Mouse (Mus musculus) lung, embryonic 15.5 days (tissue): ENCODE data around the gene Tex45. TPM values are rescaled to one million over a fixed set of nuclear protein-coding genes. Genes with fewer than 3 reads are reported as not detected.

Source experiments
- ATAC-seq: fragments of 200-750 bp; cut with Nextera tagmentation; 2 replicates; pipeline ENCODE4 v1.8.0; 2017; ENCODE audit warnings: moderate number of reproducible peaks, borderline replicate concordance; ENCODE audit not compliant: low FRiP score, low TSS enrichment; ENCODE audit errors: extremely low read depth
- H3K27ac ChIP-seq: fragments of 300-500 bp; sonication (generic); 2 replicates; pipeline ENCODE4 v1.5.1; 2015; ENCODE audit warnings: moderate library complexity, mild to moderate bottlenecking, inconsistent platforms
- H3K27me3 ChIP-seq: fragments of 300-500 bp; sonication (generic); 2 replicates; pipeline ENCODE4 v1.6.1; 2015; ENCODE audit warnings: inconsistent platforms
- H3K36me3 ChIP-seq: fragments of 300-500 bp; sonication (generic); 2 replicates; pipeline ENCODE4 v1.6.1; 2015; ENCODE audit warnings: inconsistent platforms
- H3K4me1 ChIP-seq: fragments of 300-500 bp; sonication (generic); 2 replicates; pipeline ENCODE4 v1.6.1; 2015; ENCODE audit warnings: inconsistent platforms
- H3K4me2 ChIP-seq: fragments of 300-500 bp; sonication (generic); 2 replicates; pipeline ENCODE4 v1.6.1; 2015; ENCODE audit warnings: inconsistent platforms, mild to moderate bottlenecking, moderate library complexity
- H3K4me3 ChIP-seq: fragments of 300-500 bp; sonication (generic); 2 replicates; pipeline ENCODE4 v1.5.1; 2015; ENCODE audit warnings: mild to moderate bottlenecking, inconsistent platforms
- H3K9ac ChIP-seq: fragments of 300-500 bp; sonication (generic); 2 replicates; pipeline ENCODE4 v1.6.1; 2015; ENCODE audit warnings: inconsistent platforms
- H3K9me3 ChIP-seq: fragments of 300-500 bp; sonication (generic); 2 replicates; pipeline ENCODE4 v1.6.1; 2016; ENCODE audit warnings: inconsistent platforms
- WGBS: fragments of 180-500 bp; shearing (Covaris S2); methylation state at CpG from one replicate; pipeline ENCODE4 v1.1.7; 2015; 5-methylcytosine and 5-hydroxymethylcytosine counted together
- polyA plus RNA-seq: library from polyadenylated mRNA; unstranded; fragments of >200 nt; fragmentation: Nextera tagmentation; extraction: Ambion mirVana; gene quantifications from 2 replicates; pipeline ENCODE4 v1.2.1, GENCODE M21; 2015

Tex45 gene
- polyA plus RNA-seq, 1 experiment from 2014 or later = not detected

DNA sequence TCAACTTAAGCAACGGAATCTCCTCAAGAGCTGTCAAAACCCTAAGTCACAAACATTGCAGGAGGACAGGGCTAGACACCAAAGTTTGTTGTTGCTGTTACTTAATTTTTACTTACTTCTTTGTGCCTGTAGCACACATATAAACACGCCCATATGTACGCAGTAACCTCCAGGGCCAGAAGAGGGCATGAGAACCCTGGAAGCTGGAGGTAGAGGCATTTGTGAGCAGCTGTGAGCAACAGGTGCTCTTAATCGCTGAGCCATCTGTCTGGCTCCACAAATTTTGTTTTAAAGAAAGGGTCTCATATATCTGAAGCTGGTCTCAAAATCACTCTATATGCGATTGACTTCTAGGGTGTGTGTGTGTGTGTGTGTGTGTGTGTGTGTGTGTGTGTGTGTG, 6.4 kb upstream of the Tex45 start:
- Histone ChIP-seq H3K9ac (no peak overlapping the region), H3K9me3 (no peaks in the 10 kb centered on the region), H3K4me2 (no peak overlapping the region), H3K36me3 (0 out of 2 replicates have a peak, but pooled peaks cover 3% of the 10 kb centered on the region), H3K27me3 (no peaks in the 10 kb centered on the region), H3K4me1 (peaks cover 6% of the 10 kb centered on the region), H3K4me3 (no peak overlapping the region), H3K27ac (no peak overlapping the region)
- WGBS = 51% methylated on average over 5 of the region's 5 CpGs
- ATAC-seq = no peak

DNA sequence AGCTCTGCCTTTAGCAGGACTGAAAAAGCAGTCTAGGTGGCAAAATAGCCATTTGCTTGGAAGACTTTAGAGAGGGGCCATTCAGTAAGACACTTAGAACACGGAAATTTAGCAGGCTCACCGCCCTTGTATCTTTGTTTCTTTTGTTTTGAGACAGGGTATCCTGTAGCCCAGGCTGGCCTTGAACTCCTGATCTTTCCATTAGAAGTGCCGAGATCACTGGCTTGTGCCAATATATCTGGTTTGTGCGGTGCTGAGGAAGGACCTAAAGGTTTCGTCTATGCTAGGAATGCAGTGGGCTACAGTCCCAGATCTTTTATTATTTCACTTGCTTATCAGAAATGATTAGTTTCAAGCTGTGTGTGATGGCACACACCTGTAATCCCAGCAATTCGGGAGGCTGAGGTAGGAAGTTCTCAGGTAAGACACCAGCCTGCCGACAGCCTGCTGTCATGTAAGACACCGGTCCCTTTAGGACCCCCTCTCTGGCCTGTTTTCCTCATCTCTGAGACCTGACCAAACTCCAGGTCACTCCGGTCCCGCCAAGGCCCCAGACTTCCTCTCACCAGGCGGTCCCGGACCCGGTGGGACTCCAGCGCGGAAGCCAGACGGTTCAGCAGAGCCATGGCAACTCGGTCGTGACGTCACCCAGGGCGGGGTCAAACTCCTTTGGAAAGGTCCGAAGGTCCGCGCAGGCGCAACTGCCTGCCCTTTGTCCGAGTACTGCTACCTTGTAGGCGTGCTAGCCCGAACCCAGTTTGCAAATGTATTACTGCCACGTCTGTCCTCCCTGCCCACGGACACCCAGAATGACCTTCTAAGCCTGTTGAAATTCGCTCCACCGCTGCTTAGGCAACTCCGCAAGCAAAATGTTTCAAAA, 3.4 kb upstream of the Tex45 start, which contains the start of gene Pex11g:
Pex11g (minus strand) TSS at position 675 of the 880 bp plus-strand sequence.
- Histone ChIP-seq H3K27me3 (no peaks in the 10 kb centered on the region), H3K4me1 (peaks cover 6% of the 10 kb centered on the region), H3K36me3 (no peaks in the 10 kb centered on the region), H3K4me3 (peak within 1 kb of the TSS; percentile 51), H3K9ac (peak within 1 kb of the TSS; percentile 48), H3K9me3 (no peaks in the 10 kb centered on the region), H3K27ac (peak within 1 kb of the TSS; percentile 65), H3K4me2 (peak within 1 kb of the TSS; percentile 68)
- WGBS = 4% methylated on average over 32 of the region's 32 CpGs
- ATAC-seq = peak; percentile 95

DNA sequence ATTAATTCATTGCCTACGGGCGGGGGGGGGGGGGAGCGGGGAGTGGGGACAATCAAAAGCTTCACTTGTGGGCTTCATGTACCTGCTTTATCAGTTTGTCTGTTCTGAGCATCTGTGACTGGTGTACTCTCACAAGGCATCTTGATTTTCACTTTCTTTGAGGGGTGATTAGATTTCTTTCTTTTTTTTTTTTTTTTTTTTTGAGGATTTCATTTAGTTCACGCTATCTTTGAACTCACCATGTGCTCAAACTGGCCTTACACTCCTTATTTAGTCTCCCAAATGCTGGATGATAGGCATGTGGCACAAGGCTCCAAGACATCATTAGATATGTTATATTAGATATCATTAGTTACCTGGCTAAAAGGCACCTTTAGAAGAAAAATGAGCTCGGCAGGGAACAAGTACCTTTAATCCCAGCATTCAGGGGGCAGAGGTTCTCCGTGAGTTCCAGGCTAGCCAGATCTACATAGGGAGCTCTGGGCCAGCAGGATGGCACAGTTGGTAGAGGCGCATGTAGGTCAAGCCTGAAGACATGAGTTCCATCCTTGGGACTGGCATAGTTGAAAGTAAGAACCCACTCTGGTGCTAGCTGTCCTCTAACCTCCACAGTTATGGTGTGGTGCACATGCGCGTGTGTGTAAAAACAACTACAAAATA, 2.6 kb upstream of the Tex45 start:
- Histone ChIP-seq H3K36me3 (no peaks in the 10 kb centered on the region), H3K27me3 (no peaks in the 10 kb centered on the region), H3K4me2 (peak overlapping the region; percentile 68), H3K9me3 (no peaks in the 10 kb centered on the region), H3K4me3 (peak overlapping the region; percentile 51), H3K4me1 (peaks cover 6% of the 10 kb centered on the region), H3K27ac (peak overlapping the region; percentile 65), H3K9ac (peak overlapping the region; percentile 48; the same call in 1 of the 2 replicates)
- no peak for ATAC-seq
- WGBS = 49% methylated on average over 9 of the region's 9 CpGs

DNA sequence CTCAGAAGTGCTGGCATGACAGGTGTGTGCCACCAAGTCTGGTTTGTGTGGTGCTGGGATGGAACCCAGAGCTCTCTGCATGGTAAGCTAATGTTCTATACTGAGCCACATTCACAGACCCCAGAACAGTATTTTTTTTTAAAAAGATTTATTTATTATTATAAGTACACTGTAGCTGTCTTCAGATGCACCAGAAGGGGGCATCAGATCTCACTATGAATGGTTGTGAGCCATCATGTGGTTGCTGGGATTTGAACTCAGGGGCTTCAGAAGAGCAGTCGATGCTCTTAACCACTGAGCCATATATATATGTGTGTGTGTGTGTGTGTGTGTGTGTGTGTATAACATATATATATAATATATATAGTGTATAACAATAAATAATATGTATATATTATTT, 1.8 kb upstream of the Tex45 start:
- no peak for ATAC-seq
- Histone ChIP-seq H3K4me1 (peaks cover 6% of the 10 kb centered on the region), H3K9me3 (no peaks in the 10 kb centered on the region), H3K27ac (no peak overlapping the region), H3K27me3 (no peaks in the 10 kb centered on the region), H3K4me3 (no peak overlapping the region), H3K9ac (no peak overlapping the region), H3K36me3 (no peaks in the 10 kb centered on the region), H3K4me2 (no peak overlapping the region)
- WGBS = 85% methylated on average over 1 of the region's 1 CpGs

DNA sequence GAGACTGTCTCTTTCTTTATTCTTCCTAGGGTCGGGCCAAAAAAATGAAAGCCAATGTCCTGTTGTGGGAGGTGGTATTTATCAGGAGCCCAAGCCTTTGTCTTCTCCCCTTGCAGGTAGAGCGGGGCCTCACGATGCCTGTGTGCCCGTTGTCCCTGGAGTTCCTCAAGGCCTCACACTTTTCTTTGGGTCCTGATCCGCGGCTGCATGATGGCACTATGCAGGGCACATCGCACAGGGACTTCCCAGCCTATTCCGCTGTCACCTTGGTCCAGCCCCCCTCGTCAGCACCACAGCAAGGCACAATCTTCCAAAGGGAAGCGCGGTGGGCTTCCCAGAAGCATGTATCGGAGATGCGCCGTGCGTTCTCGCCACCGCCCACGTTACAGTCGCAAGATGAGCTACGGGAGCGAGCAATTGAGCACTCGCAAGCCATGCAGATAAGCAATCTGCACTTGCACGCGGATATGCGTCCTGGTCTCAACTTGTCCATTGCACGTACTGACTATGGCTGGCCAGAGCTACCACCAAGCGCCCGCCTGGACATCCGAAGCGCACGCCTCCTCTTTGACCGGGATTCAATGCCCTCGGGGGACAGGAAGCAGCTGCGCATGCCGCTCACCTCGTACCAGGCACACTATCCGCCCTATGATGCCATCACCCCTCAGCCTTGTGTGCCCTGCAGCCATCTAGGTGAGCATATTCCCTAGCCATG, 5.2 kb downstream of the Tex45 start:
- peak overlapping the region; percentile 17; the same call in 1 of the 2 replicates for H3K4me3 ChIP-seq
- ATAC-seq = no peak; the same call in 1 of the 2 replicates
- peak overlapping the region; percentile 52 for H3K4me2 ChIP-seq
- H3K36me3 ChIP-seq = no peaks in the 10 kb centered on the region
- H3K9ac ChIP-seq = no peak overlapping the region
- no peak overlapping the region for H3K27ac ChIP-seq
- peaks cover 5% of the 10 kb centered on the region; the same call in 1 of the 2 replicates for H3K4me1 ChIP-seq
- H3K9me3 ChIP-seq = no peaks in the 10 kb centered on the region
- H3K27me3 ChIP-seq = peaks cover 8% of the 10 kb centered on the region; the same call in 1 of the 2 replicates
- 25% methylated on average over 37 of the region's 37 CpGs for WGBS

DNA sequence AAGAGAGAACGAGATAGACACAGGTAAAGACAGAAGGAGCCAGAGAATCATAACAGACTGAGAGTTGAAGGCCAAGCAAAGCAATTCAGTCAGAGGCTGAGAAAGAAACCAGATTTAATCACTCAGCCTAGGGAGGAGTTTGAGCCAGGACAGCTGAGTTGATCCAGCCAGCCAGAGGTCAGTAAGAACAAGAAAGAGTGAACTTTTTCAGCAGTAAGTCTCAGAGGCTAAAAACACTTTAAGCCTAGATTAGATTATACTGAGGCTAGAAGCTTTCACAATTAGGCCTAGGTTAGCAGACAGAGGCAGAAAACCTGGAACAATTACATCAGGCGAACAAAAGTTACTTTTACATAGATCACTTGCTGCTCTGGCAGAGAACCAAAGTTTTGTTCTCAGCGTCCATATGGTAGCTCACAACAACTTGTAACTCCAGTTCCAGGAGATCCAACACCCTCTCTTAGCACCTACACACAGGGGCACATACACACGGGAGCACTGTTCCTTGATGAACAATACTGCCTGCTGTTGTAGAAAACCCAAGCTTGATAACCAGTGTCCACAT, 9.6 kb downstream of the Tex45 start:
- Histone ChIP-seq H3K27me3 (peaks cover 8% of the 10 kb centered on the region; the same call in 1 of the 2 replicates), H3K4me3 (no peak overlapping the region), H3K4me1 (peaks cover 11% of the 10 kb centered on the region; the same call in 1 of the 2 replicates), H3K27ac (no peak overlapping the region), H3K9me3 (no peaks in the 10 kb centered on the region), H3K9ac (no peak overlapping the region), H3K36me3 (no peaks in the 10 kb centered on the region), H3K4me2 (no peak overlapping the region)
- 59% methylated on average over 4 of the region's 4 CpGs for WGBS
- ATAC-seq = no peak

DNA sequence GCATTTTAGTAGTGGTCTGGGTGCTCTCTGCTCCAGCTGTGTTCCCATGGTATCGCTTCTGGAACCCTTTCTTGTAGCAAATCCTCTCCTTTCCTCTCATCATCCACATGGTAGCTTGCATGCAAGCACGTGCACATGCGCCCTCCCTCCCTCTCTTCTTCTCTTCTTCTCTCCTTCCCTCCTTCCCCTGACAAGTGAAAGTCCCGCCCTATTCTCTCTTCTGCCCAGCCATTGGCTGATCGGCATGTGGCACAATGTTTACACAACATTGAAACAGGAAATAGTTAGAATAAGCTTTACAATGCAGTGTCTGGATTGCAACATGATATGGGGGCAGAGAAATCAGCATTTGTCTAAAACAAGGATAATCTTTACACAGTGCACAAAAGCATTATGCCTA, 10.9 kb downstream of the Tex45 start:
- Histone ChIP-seq H3K4me1 (0 out of 2 replicates have a peak, but pooled peaks cover 5% of the 10 kb centered on the region), H3K36me3 (no peaks in the 10 kb centered on the region), H3K27me3 (no peaks in the 10 kb centered on the region), H3K4me2 (no peak overlapping the region), H3K4me3 (no peak overlapping the region), H3K27ac (no peak overlapping the region), H3K9ac (no peak overlapping the region), H3K9me3 (no peaks in the 10 kb centered on the region)
- no peak for ATAC-seq
- WGBS = 56% methylated on average over 5 of the region's 5 CpGs

DNA sequence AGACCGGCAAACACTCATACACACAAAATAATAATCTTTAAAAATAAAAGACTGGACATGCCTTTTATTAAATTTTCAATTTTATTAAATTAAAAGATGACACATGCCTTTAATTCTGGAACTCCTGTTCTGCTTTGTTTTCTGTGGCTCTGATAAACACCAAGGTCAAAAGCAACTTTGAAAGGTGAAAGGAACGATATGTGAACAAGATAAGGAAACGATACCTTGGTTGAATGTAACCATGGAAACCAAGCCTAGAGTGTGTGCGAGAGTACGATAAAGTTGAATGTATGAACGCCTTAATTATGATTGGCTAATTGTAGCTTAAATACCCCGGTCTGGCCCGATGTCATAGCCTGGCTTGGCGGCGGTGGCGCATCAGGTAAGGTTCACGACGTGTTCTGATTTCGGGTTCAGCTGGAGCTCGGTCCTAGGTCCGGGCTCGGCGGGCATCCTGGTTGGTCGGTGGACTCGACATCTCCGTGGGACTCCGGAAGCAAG, 11.6 kb downstream of the Tex45 start:
- H3K4me3 ChIP-seq = no peak overlapping the region
- no peak overlapping the region for H3K27ac ChIP-seq
- ATAC-seq = no peak
- no peaks in the 10 kb centered on the region for H3K9me3 ChIP-seq
- no peaks in the 10 kb centered on the region for H3K36me3 ChIP-seq
- 0 out of 2 replicates have a peak, but pooled peaks cover 5% of the 10 kb centered on the region for H3K4me1 ChIP-seq
- WGBS = 77% methylated on average over 22 of the region's 22 CpGs
- no peak overlapping the region for H3K9ac ChIP-seq
- H3K4me2 ChIP-seq = no peak overlapping the region
- H3K27me3 ChIP-seq = no peaks in the 10 kb centered on the region

DNA sequence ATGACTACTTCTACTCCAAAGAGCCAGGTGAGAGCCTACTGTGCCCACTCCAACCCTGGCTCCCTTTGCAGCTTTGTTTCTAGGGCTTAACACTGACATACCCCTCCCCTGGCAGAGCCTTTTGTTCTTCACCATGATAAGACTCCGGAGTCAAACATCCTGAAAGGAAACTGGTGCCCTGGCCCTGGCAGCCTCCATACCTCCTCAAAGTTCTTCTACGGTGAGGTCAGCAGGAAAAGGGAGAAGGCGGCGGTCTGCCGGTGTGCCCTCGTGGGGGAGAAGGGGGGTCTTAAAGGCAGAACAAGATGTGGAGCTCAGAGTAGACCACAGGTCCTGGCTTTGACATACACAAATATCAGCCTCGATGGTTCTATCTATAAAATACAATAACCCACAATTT, 12.9 kb downstream of the Tex45 start:
- Histone ChIP-seq H3K27ac (no peak overlapping the region), H3K27me3 (no peaks in the 10 kb centered on the region), H3K9ac (no peak overlapping the region), H3K36me3 (no peaks in the 10 kb centered on the region), H3K4me3 (no peak overlapping the region), H3K4me2 (no peak overlapping the region), H3K4me1 (0 out of 2 replicates have a peak, but pooled peaks cover 5% of the 10 kb centered on the region), H3K9me3 (no peaks in the 10 kb centered on the region)
- 48% methylated on average over 7 of the region's 7 CpGs for WGBS
- no peak for ATAC-seq

DNA sequence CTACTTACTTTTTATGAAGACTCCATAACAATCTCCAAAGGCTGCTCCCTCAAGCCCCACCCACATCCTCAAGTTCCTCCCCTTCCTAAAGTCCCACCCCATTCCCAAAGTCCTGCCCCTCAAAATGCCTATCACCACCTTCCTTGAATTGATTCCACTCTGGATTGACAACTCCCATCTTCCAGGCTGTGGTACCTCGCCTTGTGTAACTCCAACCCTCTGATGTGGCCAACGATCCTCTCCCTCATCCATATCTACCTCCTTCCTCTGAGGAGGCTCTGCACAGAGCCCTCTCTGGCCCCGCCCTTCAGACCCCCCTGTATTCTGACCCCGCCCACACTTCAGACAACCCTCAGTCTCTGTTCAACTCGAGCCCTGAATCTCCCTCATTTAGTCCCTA, 14.5 kb downstream of the Tex45 start:
- Histone ChIP-seq H3K4me2 (no peak overlapping the region), H3K4me3 (no peak overlapping the region), H3K27me3 (no peaks in the 10 kb centered on the region), H3K4me1 (0 out of 2 replicates have a peak, but pooled peaks cover 5% of the 10 kb centered on the region), H3K36me3 (no peaks in the 10 kb centered on the region), H3K9ac (no peak overlapping the region), H3K27ac (no peak overlapping the region), H3K9me3 (no peaks in the 10 kb centered on the region)
- WGBS = 24% methylated on average over 5 of the region's 5 CpGs
- 0 out of 2 replicates have a peak, but pooled peaks have one; percentile 43 for ATAC-seq
